Mouse (Mus musculus) spleen, adult 2 months (tissue): ENCODE measurements around the gene Grik4.

Experiments
- CTCF ChIP-seq: fragments of 200-500 bp; IDR thresholded peaks from 2 replicates; pipeline ENCODE4 v1.5.1; 2011; ENCODE audit warnings: mild to moderate bottlenecking, inconsistent platforms; ENCODE audit not compliant: insufficient read depth, insufficient read length, insufficient replicate concordance; ENCODE audit errors: extremely low read depth
- POLR2A ChIP-seq: fragments of 200-500 bp; IDR thresholded peaks from 2 replicates; pipeline ENCODE4 v1.6.1; 2011; ENCODE audit warnings: low read depth, low read length, inconsistent platforms

- TF ChIP-seq POLR2A (no peak), CTCF (no peak)
Observed at GRCm38 (mm10) chr9:42783248-42783903, 160.9 kb downstream of the Grik4 start.
